Mouse (Mus musculus) forebrain, embryonic 10.5 days (tissue): ENCODE results near the gene Olfr640. TPM values are rescaled to one million over a fixed set of nuclear protein-coding genes. Genes with fewer than 3 reads are reported as not detected.

Experiments
- DNase-seq: peaks from one replicate; pipeline ENCODE4 v3.0.0-alpha.2; 2017; ENCODE audit warnings: low spot score; ENCODE audit errors: extremely low spot score
- H3K27ac ChIP-seq: fragments of 300-500 bp; sonication (generic); 2 replicates; pipeline ENCODE4 v1.5.1; 2016; ENCODE audit warnings: mild to moderate bottlenecking
- H3K27me3 ChIP-seq: fragments of 300-500 bp; sonication (generic); 2 replicates; pipeline ENCODE4 v1.6.1; 2016; ENCODE audit warnings: mild to moderate bottlenecking; ENCODE audit not compliant: poor library complexity, severe bottlenecking
- H3K36me3 ChIP-seq: fragments of 300-500 bp; sonication (generic); replicated peaks from 2 replicates; pipeline ENCODE4 v1.6.1; 2016; ENCODE audit warnings: mild to moderate bottlenecking, moderate library complexity
- H3K4me1 ChIP-seq: fragments of 300-500 bp; sonication (generic); 2 replicates; pipeline ENCODE4 v1.6.1; 2016
- H3K4me3 ChIP-seq: fragments of 300-500 bp; sonication (generic); 2 replicates; pipeline ENCODE4 v1.5.1; 2016; ENCODE audit warnings: mild to moderate bottlenecking, moderate library complexity
- H3K9me3 ChIP-seq: fragments of 300-500 bp; sonication (generic); 2 replicates; pipeline ENCODE4 v1.6.1; 2016; ENCODE audit warnings: mild to moderate bottlenecking, moderate library complexity
- WGBS: fragments of 180-500 bp; shearing (Covaris S2); methylation state at CpG from one replicate; pipeline ENCODE4 v1.1.7; 2016; 5-methylcytosine and 5-hydroxymethylcytosine counted together
- polyA plus RNA-seq: library from polyadenylated mRNA; unstranded; fragments of >200 nt; fragmentation: Nextera tagmentation; extraction: Ambion mirVana; gene quantifications from 2 replicates; pipeline ENCODE4 v1.2.1, GENCODE M21; 2016

Gene Olfr640
- not detected in 2 replicates for polyA plus RNA-seq

GRCm38 (mm10) chr7:104025473-104025872 lies at the start of gene Olfr640:
Olfr640 (minus strand) TSS chr7:104025573.
- Histone ChIP-seq H3K4me3 (no peak within 1 kb of the TSS), H3K36me3 (no peaks in the 10 kb centered on the region), H3K27ac (no peak within 1 kb of the TSS), H3K27me3 (no peaks in the 10 kb centered on the region), H3K4me1 (no peaks in the 10 kb centered on the region), H3K9me3 (no peaks in the 10 kb centered on the region)
- WGBS = 86% methylated on average over 6 of the region's 6 CpGs
- no peak for DNase-seq

- H3K27me3 ChIP-seq = no peaks in the 10 kb centered on the region
- no peaks in the 10 kb centered on the region for H3K9me3 ChIP-seq
- no peak within 1 kb of the TSS for H3K27ac ChIP-seq
- H3K36me3 ChIP-seq = no peaks in the 10 kb centered on the region
- no peak within 1 kb of the TSS for H3K4me3 ChIP-seq
- no peaks in the 10 kb centered on the region for H3K4me1 ChIP-seq
- 79% methylated on average over 2 of the region's 2 CpGs for whole genome bisulfite sequencing
- no peak for DNase-seq
These were observed 46.4 kb upstream of the Olfr640 start, which contains the start of gene Olfr644 for GRCm38 (mm10) chr7:104071769-104072168. Olfr644 (minus strand) TSS chr7:104071869.

- no peaks in the 10 kb centered on the region for H3K36me3 ChIP-seq
- H3K4me3 ChIP-seq = no peak within 1 kb of the TSS
- no peak within 1 kb of the TSS for H3K27ac ChIP-seq
- WGBS = 74% methylated on average over 2 of the region's 2 CpGs
- H3K9me3 ChIP-seq = no peaks in the 10 kb centered on the region
- no peak for DNase-seq
- no peaks in the 10 kb centered on the region for H3K4me1 ChIP-seq
- H3K27me3 ChIP-seq = no peaks in the 10 kb centered on the region
These were observed 36.0 kb upstream of the Olfr640 start, which contains the start of gene 4930516K23Rik for GRCm38 (mm10) chr7:104061345-104061744. 4930516K23Rik (minus strand) TSS chr7:104061445.

DNA sequence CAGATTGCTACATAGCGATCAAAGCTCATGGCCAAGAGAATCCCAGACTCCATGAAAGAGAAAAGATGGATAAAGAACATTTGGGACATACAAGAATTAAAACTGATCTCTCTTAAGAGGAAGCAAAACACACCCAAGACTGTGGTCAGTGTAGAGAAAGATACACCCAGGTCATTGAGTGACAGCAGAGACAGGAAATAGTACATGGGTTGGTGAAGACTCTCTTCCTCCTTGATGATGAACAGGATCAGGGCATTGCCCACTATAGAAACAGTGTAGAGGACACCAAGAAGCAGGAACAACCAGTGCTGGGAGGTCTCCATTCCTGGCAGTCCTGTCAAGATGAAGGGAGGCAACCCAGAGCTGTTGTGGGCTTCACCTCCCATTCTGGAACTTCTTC lies 33.8 kb upstream of the Olfr640 start:
- 86% methylated on average over 1 of the region's 1 CpGs for WGBS
- Histone ChIP-seq H3K4me1 (no peaks in the 10 kb centered on the region), H3K36me3 (no peaks in the 10 kb centered on the region), H3K4me3 (no peak overlapping the region), H3K27me3 (no peaks in the 10 kb centered on the region), H3K27ac (no peak overlapping the region), H3K9me3 (no peaks in the 10 kb centered on the region)
- no peak for DNase-seq

DNA sequence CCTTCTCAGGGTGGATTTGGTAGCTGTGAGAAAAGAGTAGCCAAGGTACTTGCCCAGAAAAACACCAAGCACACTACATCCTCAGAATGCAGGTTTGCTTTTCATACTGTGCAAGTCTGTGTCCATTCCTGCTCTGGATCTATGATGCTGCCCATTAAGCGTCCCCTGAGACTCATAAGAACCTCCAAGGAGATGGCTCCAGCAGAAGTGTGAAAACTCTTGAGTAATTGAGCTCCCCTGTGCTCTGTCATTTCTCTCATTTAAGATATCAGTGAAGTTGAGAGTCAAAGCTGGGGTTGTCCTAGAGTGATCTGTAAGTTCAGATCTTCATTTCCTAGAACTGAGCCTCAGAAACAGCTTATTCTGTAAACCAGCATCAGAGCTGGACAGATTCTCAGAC lies 27.2 kb upstream of the Olfr640 start, which contains the start of gene Olfr642:
Olfr642 (minus strand) TSS at position 101 of the 400 bp plus-strand sequence.
- Histone ChIP-seq H3K36me3 (no peaks in the 10 kb centered on the region), H3K27ac (no peak within 1 kb of the TSS), H3K27me3 (no peaks in the 10 kb centered on the region), H3K4me3 (no peak within 1 kb of the TSS), H3K9me3 (no peaks in the 10 kb centered on the region), H3K4me1 (no peaks in the 10 kb centered on the region)
- DNase-seq = no peak
- whole genome bisulfite sequencing = 71% methylated on average over 1 of the region's 1 CpGs

DNA sequence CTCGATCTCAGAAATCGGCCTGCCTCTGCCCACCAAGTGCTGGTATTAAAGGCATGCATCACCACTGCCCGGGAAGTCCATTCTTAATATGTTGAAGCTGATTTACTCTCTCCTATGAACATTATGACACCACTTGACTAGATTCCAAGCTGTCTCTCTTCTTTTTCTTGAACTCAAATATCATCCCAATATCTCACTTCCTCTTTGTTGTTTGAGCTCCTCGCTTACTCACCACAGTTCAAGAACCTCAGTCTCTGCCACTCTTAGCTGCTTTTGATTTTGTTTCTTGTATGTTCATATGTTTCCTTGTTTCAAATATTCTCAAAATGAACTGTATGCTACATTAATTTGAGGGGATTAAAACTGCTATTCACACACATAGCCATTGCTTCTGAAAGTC lies 25.4 kb upstream of the Olfr640 start:
- DNase-seq = no peak
- WGBS = 87% methylated on average over 4 of the region's 4 CpGs
- no peaks in the 10 kb centered on the region for H3K27me3 ChIP-seq

DNA sequence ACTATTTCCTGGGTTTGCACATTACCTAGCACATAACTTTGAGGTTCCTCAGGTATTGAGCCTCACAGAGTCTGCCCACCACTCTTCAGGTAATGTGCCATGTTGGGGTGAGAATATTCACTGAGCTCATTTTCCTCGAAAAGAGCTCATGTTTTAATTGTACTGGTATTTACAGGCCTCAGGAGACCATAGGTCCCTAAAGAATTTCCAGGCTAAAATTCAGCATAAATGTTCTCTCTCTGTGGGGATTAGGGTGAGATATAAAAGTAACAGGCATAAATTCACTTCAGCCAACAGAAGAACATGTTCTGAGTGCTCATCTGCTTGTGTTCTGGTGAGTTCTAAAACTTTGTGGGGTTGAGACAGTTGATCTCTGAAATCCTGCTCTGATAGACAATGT lies 9.8 kb upstream of the Olfr640 start, which contains the start of gene Olfr641:
Olfr641 (plus strand) TSS at position 301 of the 400 bp plus-strand sequence.
- H3K4me3 ChIP-seq = no peak within 1 kb of the TSS
- DNase-seq = no peak
- no peaks in the 10 kb centered on the region for H3K4me1 ChIP-seq
- 81% methylated on average over 1 of the region's 1 CpGs for WGBS
- H3K36me3 ChIP-seq = no peaks in the 10 kb centered on the region
- H3K27me3 ChIP-seq = no peaks in the 10 kb centered on the region
- H3K27ac ChIP-seq = no peak within 1 kb of the TSS
- no peaks in the 10 kb centered on the region for H3K9me3 ChIP-seq

More for the DNA sequence above, 25.4 kb upstream of the Olfr640 start:
- Histone ChIP-seq H3K4me1 (no peaks in the 10 kb centered on the region), H3K36me3 (no peaks in the 10 kb centered on the region), H3K4me3 (no peak overlapping the region), H3K9me3 (no peaks in the 10 kb centered on the region), H3K27ac (no peak overlapping the region)

GRCm38 (mm10) chr7:104026978-104027377 lies 1.6 kb upstream of the Olfr640 start:
- Histone ChIP-seq H3K4me1 (no peaks in the 10 kb centered on the region), H3K27me3 (no peaks in the 10 kb centered on the region), H3K36me3 (no peaks in the 10 kb centered on the region), H3K27ac (no peak overlapping the region), H3K9me3 (no peaks in the 10 kb centered on the region), H3K4me3 (no peak overlapping the region)
- no peak for DNase-seq
- WGBS = 85% methylated on average over 3 of the region's 3 CpGs

- Histone ChIP-seq H3K36me3 (no peaks in the 10 kb centered on the region), H3K4me3 (no peak overlapping the region), H3K4me1 (no peaks in the 10 kb centered on the region), H3K27me3 (no peaks in the 10 kb centered on the region), H3K9me3 (no peaks in the 10 kb centered on the region), H3K27ac (no peak overlapping the region)
- DNase-seq = no peak
- 94% methylated on average over 6 of the region's 6 CpGs for WGBS
These were observed 3.7 kb downstream of the Olfr640 start for GRCm38 (mm10) chr7:104021651-104022050.

DNA sequence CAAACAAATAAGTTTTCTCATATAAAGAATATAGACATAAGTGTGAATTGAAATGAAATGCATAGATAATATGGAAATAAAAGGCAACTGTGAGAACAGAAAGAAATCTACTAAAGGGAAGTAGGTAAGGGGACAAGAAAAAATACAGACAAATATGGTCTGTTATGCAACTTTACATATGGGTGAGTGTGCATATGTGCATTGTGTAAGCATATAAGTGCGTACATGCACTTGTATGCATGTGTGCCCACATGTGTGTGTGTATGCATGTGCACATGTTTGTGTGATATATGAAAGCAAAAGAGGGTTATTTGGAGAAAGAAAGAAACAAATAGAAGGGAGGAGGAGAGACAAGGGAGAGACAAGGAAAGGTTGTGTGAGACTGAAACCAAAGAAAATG lies 6.4 kb downstream of the Olfr640 start:
- H3K4me1 ChIP-seq = no peaks in the 10 kb centered on the region
- H3K4me3 ChIP-seq = no peak overlapping the region
- H3K9me3 ChIP-seq = no peaks in the 10 kb centered on the region
- 93% methylated on average over 1 of the region's 1 CpGs for WGBS
- no peaks in the 10 kb centered on the region for H3K27me3 ChIP-seq
- no peak overlapping the region for H3K27ac ChIP-seq
- no peak for DNase-seq
- no peaks in the 10 kb centered on the region for H3K36me3 ChIP-seq

DNA sequence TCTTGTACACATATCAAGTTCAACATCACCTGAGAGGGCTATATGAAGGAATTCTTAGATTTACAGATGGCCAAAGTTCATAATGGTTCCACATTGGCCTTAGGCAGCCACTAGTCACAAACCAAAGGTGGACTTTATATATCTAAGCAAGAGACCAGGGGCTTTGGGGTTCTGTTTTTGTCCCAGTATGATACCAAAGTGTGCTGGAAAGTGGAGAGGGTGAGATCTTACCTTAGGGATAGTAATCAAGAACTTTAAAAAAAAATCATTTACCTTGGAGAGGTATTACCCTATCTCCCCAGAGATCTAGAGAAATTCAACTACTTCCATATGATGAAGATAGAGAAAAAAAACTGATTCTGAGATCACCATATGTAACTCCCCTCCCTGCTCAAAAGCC lies 8.2 kb downstream of the Olfr640 start, which contains the start of gene Olfr639:
Olfr639 (minus strand) TSS at position 101 of the 400 bp plus-strand sequence.
- Histone ChIP-seq H3K27ac (no peak within 1 kb of the TSS), H3K9me3 (no peaks in the 10 kb centered on the region), H3K4me1 (no peaks in the 10 kb centered on the region), H3K4me3 (no peak within 1 kb of the TSS), H3K36me3 (no peaks in the 10 kb centered on the region), H3K27me3 (no peaks in the 10 kb centered on the region)
- no peak for DNase-seq

DNA sequence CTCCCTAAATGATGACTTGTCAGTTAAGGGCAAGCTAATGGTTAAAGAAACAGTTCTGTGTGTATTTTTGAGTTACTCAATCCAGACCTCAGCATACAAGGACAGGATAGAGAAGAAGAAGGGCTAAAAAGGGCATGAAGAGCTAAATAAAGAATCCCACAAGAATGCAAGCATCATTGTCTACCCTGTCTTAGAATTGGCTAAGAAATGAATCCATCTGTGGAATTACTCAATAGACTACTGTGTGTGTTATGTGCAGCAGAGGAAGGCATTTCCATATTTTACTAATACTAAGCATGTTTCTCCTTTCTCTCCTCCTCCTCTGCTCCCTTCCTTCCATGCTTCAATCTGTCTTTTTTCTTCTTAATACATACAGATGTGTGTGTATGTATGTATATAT lies 26.2 kb downstream of the Olfr640 start:
- no peaks in the 10 kb centered on the region for H3K27me3 ChIP-seq
- H3K9me3 ChIP-seq = no peaks in the 10 kb centered on the region
- H3K4me1 ChIP-seq = no peaks in the 10 kb centered on the region
- H3K27ac ChIP-seq = no peak overlapping the region
- H3K36me3 ChIP-seq = no peaks in the 10 kb centered on the region
- no peak for DNase-seq
- H3K4me3 ChIP-seq = no peak overlapping the region

- Histone ChIP-seq H3K9me3 (no peaks in the 10 kb centered on the region), H3K27ac (no peak within 1 kb of the TSS), H3K36me3 (no peaks in the 10 kb centered on the region), H3K27me3 (no peaks in the 10 kb centered on the region), H3K4me1 (no peaks in the 10 kb centered on the region), H3K4me3 (no peak within 1 kb of the TSS)
- DNase-seq = no peak
These were observed 26.9 kb downstream of the Olfr640 start, which contains the start of gene Olfr638 for GRCm38 (mm10) chr7:103998446-103998845. Olfr638 (plus strand) TSS chr7:103998746.

DNA sequence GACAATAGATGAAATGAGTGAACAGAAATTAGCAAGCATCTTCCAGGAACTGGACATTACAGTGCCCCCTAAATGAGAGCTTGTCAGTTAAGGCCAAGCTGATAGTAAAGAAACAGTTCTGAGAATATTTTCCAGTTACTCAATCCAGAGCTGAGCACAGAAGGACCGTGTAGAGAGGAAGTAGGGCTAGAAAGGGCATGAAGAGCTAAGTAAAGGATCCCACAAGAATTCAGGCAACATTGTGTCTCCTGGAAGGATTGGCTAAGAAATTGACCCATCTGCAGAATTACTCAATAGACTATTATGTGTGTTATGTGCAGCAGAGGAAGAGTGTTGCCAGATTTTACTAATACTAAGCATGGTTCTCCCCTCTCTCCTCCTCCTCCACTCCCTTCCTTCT lies 53.6 kb downstream of the Olfr640 start:
- WGBS = 66% methylated on average over 1 of the region's 1 CpGs
- DNase-seq = no peak
- Histone ChIP-seq H3K4me1 (no peaks in the 10 kb centered on the region), H3K36me3 (no peaks in the 10 kb centered on the region), H3K9me3 (no peaks in the 10 kb centered on the region), H3K4me3 (no peak overlapping the region), H3K27me3 (no peaks in the 10 kb centered on the region), H3K27ac (no peak overlapping the region)
